Mouse (Mus musculus) cerebellum, adult 2 months (tissue): ENCODE measurements around the gene Nell2.

ENCODE experiments used
- CTCF ChIP-seq: fragments of 200-500 bp; IDR thresholded peaks from 2 replicates; pipeline ENCODE4 v1.5.1; 2011; ENCODE audit warnings: low read depth, mild to moderate bottlenecking, control low read depth, low read length, moderate library complexity, borderline replicate concordance; ENCODE audit not compliant: insufficient read depth
- POLR2A ChIP-seq: fragments of 200-500 bp; IDR thresholded peaks from 2 replicates; pipeline ENCODE4 v1.6.1; 2011; ENCODE audit warnings: low read length, control low read depth, borderline replicate concordance; ENCODE audit not compliant: insufficient read depth

DNA sequence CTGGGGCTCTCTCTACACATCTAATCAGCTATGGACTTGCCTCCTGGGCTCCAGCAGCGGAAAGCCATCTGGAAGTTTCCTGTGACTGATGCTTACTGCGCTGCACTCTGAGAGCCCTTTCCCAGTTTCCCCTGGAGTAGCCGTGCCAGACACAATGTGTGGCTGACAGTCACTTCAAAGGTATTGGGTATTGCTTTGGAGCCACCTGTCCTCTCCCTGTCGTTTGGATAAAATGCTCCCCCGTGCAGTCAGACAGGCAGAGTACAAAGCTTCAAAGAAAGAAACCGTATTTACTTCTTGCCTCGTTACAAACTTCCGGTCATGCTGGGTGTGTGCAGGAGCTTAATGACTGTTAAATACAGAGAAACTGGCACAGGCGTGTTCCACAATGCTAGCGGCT lies 239.3 kb downstream of the Nell2 start:
- no peak for TF ChIP-seq POLR2A
- TF ChIP-seq CTCF: no peak
